Mouse (Mus musculus): ENCODE data around the gene Syne2. TPM values are rescaled to one million over a fixed set of nuclear protein-coding genes. Genes with fewer than 3 reads are reported as not detected.

Gene Syne2
- total RNA-seq, 1 experiment, result 15.0 TPM

GRCm38 (mm10) chr12:75845070-75845469 is 27.1 kb downstream of the Syne2 start:
- no peak for TF ChIP-seq ZC3H11A (IDR thresholded peaks at IDR 0.05; ENCODE audit: borderline replicate concordance, low read depth, low read length)
- TF ChIP-seq CHD2 (IDR thresholded peaks at IDR 0.05; ENCODE audit: low read depth, low read length), result no peak
- no peak for TF ChIP-seq HCFC1 (IDR thresholded peaks at IDR 0.05; ENCODE audit: borderline replicate concordance, insufficient read depth, low read length)
- H3K9me3 ChIP-seq (ENCODE audit: control insufficient read depth, insufficient read depth, low read depth, low read length), result no peaks in the 10 kb centered on the region
- H3K4me1 ChIP-seq (ENCODE audit: control insufficient read depth in 2 of 2, insufficient read depth in 2 of 2, low read length in 2 of 2, poor library complexity in 1 of 2), result peaks cover 5 to 8% of the 10 kb centered on the region in 2 experiments
- no peak overlapping the region for H3K4me3 ChIP-seq (ENCODE audit: insufficient read depth in 1 of 2, low read depth in 1 of 2, low read length in 2 of 2, poor library complexity in 1 of 2, severe bottlenecking in 1 of 2)
- H3K27ac ChIP-seq (ENCODE audit: insufficient read depth, low read depth, low read length, poor library complexity, severe bottlenecking), result no peak overlapping the region
- no peak overlapping the region for H3K9ac ChIP-seq (ENCODE audit: insufficient read depth, low read depth, low read length, poor library complexity, severe bottlenecking)
- in situ Hi-C loops (cut with MboI; ENCODE audit: low sequenced_read_pairs in 2 of 2, unreplicated experiment in 2 of 2), result no loop called here
- no peaks in the 10 kb centered on the region for H3K36me3 ChIP-seq (ENCODE audit: control insufficient read depth, insufficient read depth, low read length, poor library complexity, severe bottlenecking)
- DNase-seq (ENCODE audit: low read depth, low spot score), result no peak

DNA sequence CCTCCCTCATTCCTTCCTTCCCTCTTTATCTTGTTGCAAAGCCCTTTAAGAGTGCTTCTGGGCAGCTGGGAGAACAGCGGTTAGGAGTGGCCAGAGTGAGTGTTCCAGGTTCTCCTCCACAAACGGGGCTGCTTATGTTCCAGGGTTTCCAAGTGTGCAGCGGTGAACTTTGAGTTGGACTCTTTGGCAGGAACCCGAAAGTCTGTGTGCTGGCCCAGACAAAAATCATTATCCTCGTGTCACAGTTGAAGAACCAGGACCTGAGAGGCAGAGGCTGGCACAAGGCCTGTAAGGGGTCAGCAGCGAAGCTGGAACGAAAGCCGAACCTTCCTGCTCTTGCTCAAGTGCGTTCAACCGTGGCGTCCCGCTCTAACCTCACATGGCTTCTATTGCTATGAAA is 28.6 kb downstream of the Syne2 start:
- H3K4me3 ChIP-seq (ENCODE audit: insufficient read depth in 1 of 2, low read depth in 1 of 2, low read length in 2 of 2, poor library complexity in 1 of 2, severe bottlenecking in 1 of 2), result no peak overlapping the region; a peak in 1 of 4 replicates
- DNase-seq (ENCODE audit: low read depth, low spot score), result no peak
- H3K4me1 ChIP-seq (ENCODE audit: control insufficient read depth in 2 of 2, insufficient read depth in 2 of 2, low read length in 2 of 2, poor library complexity in 1 of 2), result peaks cover 5 to 8% of the 10 kb centered on the region in 2 experiments
- no peaks in the 10 kb centered on the region for H3K9me3 ChIP-seq (ENCODE audit: control insufficient read depth, insufficient read depth, low read depth, low read length)
- in situ Hi-C loops (cut with MboI; ENCODE audit: low sequenced_read_pairs in 2 of 2, unreplicated experiment in 2 of 2), result no loop called here
- H3K9ac ChIP-seq (ENCODE audit: insufficient read depth, low read depth, low read length, poor library complexity, severe bottlenecking), result no peak overlapping the region
- H3K36me3 ChIP-seq (ENCODE audit: control insufficient read depth, insufficient read depth, low read length, poor library complexity, severe bottlenecking), result no peaks in the 10 kb centered on the region
- no peak overlapping the region for H3K27ac ChIP-seq (ENCODE audit: insufficient read depth, low read depth, low read length, poor library complexity, severe bottlenecking)
- TF ChIP-seq HCFC1 (IDR thresholded peaks at IDR 0.05; ENCODE audit: borderline replicate concordance, insufficient read depth, low read length), result no peak
- TF ChIP-seq MAFK (IDR thresholded peaks at IDR 0.05; ENCODE audit: insufficient read depth, low read depth, low read length), result no peak
- TF ChIP-seq ZC3H11A (IDR thresholded peaks at IDR 0.05; ENCODE audit: borderline replicate concordance, low read depth, low read length), result no peak
- no peak for TF ChIP-seq ZNF384 (IDR thresholded peaks at IDR 0.05; ENCODE audit: low read depth, low read length)
- TF ChIP-seq CHD2 (IDR thresholded peaks at IDR 0.05; ENCODE audit: low read depth, low read length), result no peak

DNA sequence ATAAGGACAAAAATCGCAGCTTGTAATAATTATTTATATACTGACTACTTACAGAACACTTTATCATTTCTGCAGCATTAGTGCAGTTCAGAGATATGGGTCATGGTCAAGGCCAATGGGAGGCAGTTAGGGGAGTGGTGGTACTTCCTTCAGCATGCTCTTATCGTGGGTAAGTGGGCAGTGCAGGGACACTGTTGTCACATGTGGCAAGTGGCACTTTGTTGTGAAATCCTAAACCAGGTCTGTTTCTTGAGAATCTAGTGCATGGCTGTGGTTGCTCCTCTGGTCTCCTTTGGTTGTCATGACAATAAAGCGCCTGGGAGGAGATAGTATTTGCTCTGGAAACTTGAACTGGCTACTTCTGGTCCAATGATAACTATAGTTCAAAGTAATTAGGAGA is 32.3 kb downstream of the Syne2 start:
- Histone ChIP-seq H3K36me3 (ENCODE audit: control insufficient read depth, insufficient read depth, low read length, poor library complexity, severe bottlenecking) (no peaks in the 10 kb centered on the region), H3K27ac (ENCODE audit: insufficient read depth, low read depth, low read length, poor library complexity, severe bottlenecking) (no peak overlapping the region), H3K9ac (ENCODE audit: insufficient read depth, low read depth, low read length, poor library complexity, severe bottlenecking) (no peak overlapping the region), H3K4me1 (ENCODE audit: control insufficient read depth in 2 of 2, insufficient read depth in 2 of 2, low read length in 2 of 2, poor library complexity in 1 of 2) (peaks cover 5 to 8% of the 10 kb centered on the region in 2 experiments), H3K9me3 (ENCODE audit: control insufficient read depth, insufficient read depth, low read depth, low read length) (no peaks in the 10 kb centered on the region), H3K4me3 (ENCODE audit: insufficient read depth in 1 of 2, low read depth in 1 of 2, low read length in 2 of 2, poor library complexity in 1 of 2, severe bottlenecking in 1 of 2) (no peak overlapping the region)
- in situ Hi-C loops (cut with MboI; ENCODE audit: low sequenced_read_pairs in 2 of 2, unreplicated experiment in 2 of 2), result no loop called here
- TF ChIP-seq CHD2 (IDR thresholded peaks at IDR 0.05; ENCODE audit: low read depth, low read length) (no peak), MAFK (IDR thresholded peaks at IDR 0.05; ENCODE audit: insufficient read depth, low read depth, low read length) (no peak), HCFC1 (IDR thresholded peaks at IDR 0.05; ENCODE audit: borderline replicate concordance, insufficient read depth, low read length) (no peak), ZC3H11A (IDR thresholded peaks at IDR 0.05; ENCODE audit: borderline replicate concordance, low read depth, low read length) (no peak), ZNF384 (IDR thresholded peaks at IDR 0.05; ENCODE audit: low read depth, low read length) (no peak)
- no peak for DNase-seq (ENCODE audit: low read depth, low spot score)

DNA sequence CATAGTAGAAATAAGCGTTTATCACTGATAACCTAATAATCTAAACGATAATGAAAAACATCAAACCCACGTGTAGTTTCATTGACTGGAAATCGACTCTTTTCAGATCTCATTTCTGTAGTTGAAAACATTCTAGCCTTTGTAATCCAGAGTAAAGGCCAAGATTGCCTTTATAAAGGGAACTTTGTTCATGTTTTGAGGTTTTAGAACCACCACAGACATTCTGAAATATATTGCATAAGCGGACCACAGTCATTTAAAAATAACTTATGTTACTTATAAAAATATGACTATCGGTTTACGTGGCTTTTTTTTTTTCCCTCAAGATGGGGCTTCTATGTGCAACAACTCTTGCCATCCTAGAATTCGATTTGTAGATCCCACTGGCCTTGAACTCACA is 33.5 kb downstream of the Syne2 start:
- TF ChIP-seq HCFC1 (IDR thresholded peaks at IDR 0.05; ENCODE audit: borderline replicate concordance, insufficient read depth, low read length) (no peak), ZNF384 (IDR thresholded peaks at IDR 0.05; ENCODE audit: low read depth, low read length) (no peak), MAFK (IDR thresholded peaks at IDR 0.05; ENCODE audit: insufficient read depth, low read depth, low read length) (no peak), ZC3H11A (IDR thresholded peaks at IDR 0.05; ENCODE audit: borderline replicate concordance, low read depth, low read length) (no peak), CHD2 (IDR thresholded peaks at IDR 0.05; ENCODE audit: low read depth, low read length) (no peak)
- Histone ChIP-seq H3K9me3 (ENCODE audit: control insufficient read depth, insufficient read depth, low read depth, low read length) (no peaks in the 10 kb centered on the region), H3K4me1 (ENCODE audit: control insufficient read depth in 2 of 2, insufficient read depth in 2 of 2, low read length in 2 of 2, poor library complexity in 1 of 2) (peaks cover 0 to 3% of the 10 kb centered on the region in 2 experiments; a peak in 2 of 4 replicates), H3K27ac (ENCODE audit: insufficient read depth, low read depth, low read length, poor library complexity, severe bottlenecking) (no peak overlapping the region), H3K9ac (ENCODE audit: insufficient read depth, low read depth, low read length, poor library complexity, severe bottlenecking) (no peak overlapping the region), H3K36me3 (ENCODE audit: control insufficient read depth, insufficient read depth, low read length, poor library complexity, severe bottlenecking) (no peaks in the 10 kb centered on the region), H3K4me3 (ENCODE audit: insufficient read depth in 1 of 2, low read depth in 1 of 2, low read length in 2 of 2, poor library complexity in 1 of 2, severe bottlenecking in 1 of 2) (no peak overlapping the region)
- in situ Hi-C loops (cut with MboI; ENCODE audit: low sequenced_read_pairs in 2 of 2, unreplicated experiment in 2 of 2), result no loop called here
- DNase-seq (ENCODE audit: low read depth, low spot score), result no peak

- Histone ChIP-seq H3K9me3 (ENCODE audit: control insufficient read depth, insufficient read depth, low read depth, low read length) (no peaks in the 10 kb centered on the region), H3K4me3 (ENCODE audit: insufficient read depth in 1 of 2, low read depth in 1 of 2, low read length in 2 of 2, poor library complexity in 1 of 2, severe bottlenecking in 1 of 2) (no peak overlapping the region), H3K9ac (ENCODE audit: insufficient read depth, low read depth, low read length, poor library complexity, severe bottlenecking) (no peak overlapping the region), H3K4me1 (ENCODE audit: control insufficient read depth in 2 of 2, insufficient read depth in 2 of 2, low read length in 2 of 2, poor library complexity in 1 of 2) (no peaks in the 10 kb centered on the region), H3K36me3 (ENCODE audit: control insufficient read depth, insufficient read depth, low read length, poor library complexity, severe bottlenecking) (no peaks in the 10 kb centered on the region), H3K27ac (ENCODE audit: insufficient read depth, low read depth, low read length, poor library complexity, severe bottlenecking) (no peak overlapping the region)
- in situ Hi-C loops (cut with MboI; ENCODE audit: low sequenced_read_pairs in 2 of 2, unreplicated experiment in 2 of 2), result no loop called here
- TF ChIP-seq MAFK (IDR thresholded peaks at IDR 0.05; ENCODE audit: insufficient read depth, low read depth, low read length) (no peak), HCFC1 (IDR thresholded peaks at IDR 0.05; ENCODE audit: borderline replicate concordance, insufficient read depth, low read length) (no peak), ZC3H11A (IDR thresholded peaks at IDR 0.05; ENCODE audit: borderline replicate concordance, low read depth, low read length) (no peak), ZNF384 (IDR thresholded peaks at IDR 0.05; ENCODE audit: low read depth, low read length) (no peak), CHD2 (IDR thresholded peaks at IDR 0.05; ENCODE audit: low read depth, low read length) (no peak)
- no peak for DNase-seq (ENCODE audit: low read depth, low spot score)
Measured at GRCm38 (mm10) chr12:75852384-75852783, 34.5 kb downstream of the Syne2 start.

Measured in ES-E14 (cell line).